Comparison of ENCODE assay signal across 32 mouse cellular contexts in the genomic region with DNA sequence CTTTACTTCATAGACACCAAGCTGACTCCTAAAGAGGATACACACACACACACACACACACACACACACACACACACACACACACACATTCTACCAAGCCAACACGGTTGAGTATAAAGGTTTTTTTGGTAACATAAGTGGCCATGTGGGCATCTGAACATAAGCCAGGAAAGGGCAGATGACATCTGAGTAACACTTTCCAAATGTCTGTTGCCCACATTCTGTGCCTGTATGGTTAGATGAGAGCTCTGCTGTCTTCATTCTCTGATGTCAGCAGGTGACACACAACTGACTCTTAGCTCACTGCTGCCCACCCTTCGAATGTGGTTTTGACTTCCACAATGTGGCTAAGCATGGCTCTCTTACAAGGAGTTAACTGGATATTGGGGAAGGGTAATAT. TPM values are rescaled to one million over a fixed set of nuclear protein-coding genes. Genes with fewer than 3 reads are reported as not detected.
A peak's percentile ranks its signal among the peaks of the same experiment; 100 is the strongest.
DNase-seq lines count a peak whose midpoint lies in the region; ATAC-seq and TF ChIP-seq lines count a peak whose summit lies in the region.
"Had no signal": no experiment of that assay in that cellular context is flagged by ENCODE, and none has a peak within 500 bp of the region (broad histone marks: within the 10 kb centered on the region; RNA-seq: fewer than 3 reads in every experiment).

No protein-coding gene starts in this region.

- 59% methylated on average over 2 of the region's 2 CpGs for WGBS in hindbrain, postnatal 0 days
- WGBS in hindbrain, embryonic 13.5 days = 88% methylated on average over 2 of the region's 2 CpGs
- 89% methylated on average over 2 of the region's 2 CpGs for WGBS in limb, embryonic 10.5 days
- WGBS in intestine, embryonic 16.5 days = 72% methylated on average over 2 of the region's 2 CpGs

- no peaks in the 10 kb centered on the region for H3K9me3 ChIP-seq in hindbrain, postnatal 0 days (ENCODE audit: low read length)
- H3K9me3 ChIP-seq in hindbrain, embryonic 13.5 days = no peaks in the 10 kb centered on the region
- H3K9me3 ChIP-seq in limb, embryonic 10.5 days (replicated peaks) = no peaks in the 10 kb centered on the region
- H3K9me3 ChIP-seq in intestine, embryonic 16.5 days (ENCODE audit: control insufficient read depth, low read length) = no peaks in the 10 kb centered on the region
- H3K9me3 ChIP-seq: embryonic facial prominence, embryonic 13.5 days; forebrain, embryonic 12.5 days; heart, embryonic 15.5 days; kidney, embryonic 15.5 days; lung, embryonic 15.5 days had no signal

- DNase-seq in hindbrain, postnatal 0 days (ENCODE audit: low spot score) = peak; percentile 49
- DNase-seq in cerebellum, adult 18-20 months = peak; percentile 49 to 64
- peak; percentile 80 to 85 for DNase-seq in cerebellum, postnatal 14 days
- DNase-seq in limb, embryonic 10.5 days (ENCODE audit: low spot score) = no peak
- no peak for DNase-seq in B cell, adult 2 months
- DNase-seq: adrenal gland, adult 2 months; gastrocnemius, postnatal 25 days; heart, postnatal 36 days; kidney, postnatal 36 days; layer of hippocampus, postnatal 36 days; thymus, adult 18-20 months; thymus, postnatal 4 days had no signal

- H3K79me3 ChIP-seq in C2C12 (ENCODE audit: low read depth) = no peaks in the 10 kb centered on the region

- no peak overlapping the region for H3K9ac ChIP-seq in hindbrain, postnatal 0 days (replicated peaks; ENCODE audit: low read length)
- H3K9ac ChIP-seq in hindbrain, embryonic 13.5 days = no peak overlapping the region
- H3K9ac ChIP-seq in intestine, embryonic 16.5 days (ENCODE audit: low read depth, low read length) = no peak overlapping the region
- H3K9ac ChIP-seq: embryonic facial prominence, embryonic 13.5 days; forebrain, embryonic 12.5 days; heart, embryonic 15.5 days; hindbrain, embryonic 14.5 days; kidney, embryonic 15.5 days; liver, embryonic 14.5 days; lung, embryonic 15.5 days had no signal

- no peak overlapping the region for H3K4me3 ChIP-seq in hindbrain, postnatal 0 days (ENCODE audit: low read length)
- H3K4me3 ChIP-seq in hindbrain, embryonic 13.5 days = no peak overlapping the region
- H3K4me3 ChIP-seq in C2C12 (ENCODE audit: insufficient read depth, poor library complexity, severe bottlenecking) = no peak overlapping the region
- no peak overlapping the region for H3K4me3 ChIP-seq in limb, embryonic 10.5 days
- H3K4me3 ChIP-seq in intestine, embryonic 16.5 days (ENCODE audit: low read length) = no peak overlapping the region
- H3K4me3 ChIP-seq: embryonic facial prominence, embryonic 13.5 days; erythroblast, embryonic 14.5 days; forebrain, embryonic 12.5 days; heart, embryonic 15.5 days; kidney, embryonic 15.5 days; lung, embryonic 15.5 days had no signal

- H3K4me1 ChIP-seq in hindbrain, postnatal 0 days (ENCODE audit: insufficient read depth, low read length) = 0 out of 2 replicates have a peak, but pooled peaks cover 3% of the 10 kb centered on the region
- peaks cover 6% of the 10 kb centered on the region for H3K4me1 ChIP-seq in hindbrain, embryonic 13.5 days (replicated peaks)
- H3K4me1 ChIP-seq in limb, embryonic 10.5 days = peaks cover 16% of the 10 kb centered on the region
- H3K4me1 ChIP-seq in intestine, embryonic 16.5 days (ENCODE audit: control insufficient read depth, insufficient read depth, low read length) = 0 out of 2 replicates have a peak, but pooled peaks cover 2% of the 10 kb centered on the region

- H3K27ac ChIP-seq in hindbrain, postnatal 0 days = no peak overlapping the region
- H3K27ac ChIP-seq in hindbrain, embryonic 13.5 days = no peak overlapping the region
- no peak overlapping the region for H3K27ac ChIP-seq in limb, embryonic 10.5 days
- no peak overlapping the region for H3K27ac ChIP-seq in intestine, embryonic 16.5 days (ENCODE audit: low read length)
- H3K27ac ChIP-seq: embryonic facial prominence, embryonic 13.5 days; forebrain, embryonic 12.5 days; heart, embryonic 15.5 days; hindbrain, embryonic 14.5 days; kidney, embryonic 15.5 days; liver, embryonic 14.5 days; lung, embryonic 15.5 days; macrophage had no signal

- no peak overlapping the region for H3K4me2 ChIP-seq in hindbrain, postnatal 0 days (ENCODE audit: low read depth, low read length)
- H3K4me2 ChIP-seq in hindbrain, embryonic 13.5 days = no peak overlapping the region
- no peak overlapping the region for H3K4me2 ChIP-seq in intestine, embryonic 16.5 days (ENCODE audit: low read depth, low read length)
- H3K4me2 ChIP-seq: embryonic facial prominence, embryonic 13.5 days; forebrain, embryonic 12.5 days; heart, embryonic 15.5 days; hindbrain, embryonic 14.5 days; kidney, embryonic 15.5 days; lung, embryonic 15.5 days; midbrain, embryonic 11.5 days had no signal

- no peaks in the 10 kb centered on the region for H3K79me2 ChIP-seq in C2C12 (ENCODE audit: control insufficient read depth, insufficient read depth)

- no peak for ATAC-seq in hindbrain, postnatal 0 days
- no peak for ATAC-seq in hindbrain, embryonic 13.5 days (ENCODE audit: low FRiP score)
- ATAC-seq in intestine, embryonic 16.5 days = no peak

- no peaks in the 10 kb centered on the region for H3K27me3 ChIP-seq in hindbrain, postnatal 0 days (ENCODE audit: insufficient read depth, low read length)
- H3K27me3 ChIP-seq in hindbrain, embryonic 13.5 days = no peaks in the 10 kb centered on the region
- H3K27me3 ChIP-seq in C2C12 (ENCODE audit: control insufficient read depth, insufficient read depth, insufficient read length) = no peaks in the 10 kb centered on the region
- no peaks in the 10 kb centered on the region for H3K27me3 ChIP-seq in limb, embryonic 10.5 days (ENCODE audit: low read depth, poor library complexity, severe bottlenecking)
- H3K27me3 ChIP-seq in intestine, embryonic 16.5 days (replicated peaks; ENCODE audit: control insufficient read depth, insufficient read depth, low read length) = no peaks in the 10 kb centered on the region
- H3K27me3 ChIP-seq: embryonic facial prominence, embryonic 13.5 days; forebrain, embryonic 12.5 days; heart, embryonic 15.5 days; kidney, embryonic 15.5 days; lung, embryonic 15.5 days had no signal

- H3K36me3 ChIP-seq in hindbrain, postnatal 0 days (ENCODE audit: insufficient read depth, low read length) = no peaks in the 10 kb centered on the region
- H3K36me3 ChIP-seq in hindbrain, embryonic 13.5 days = peaks cover 2% of the 10 kb centered on the region; the same call in 1 of the 2 replicates
- peaks cover under 1% of the 10 kb centered on the region for H3K36me3 ChIP-seq in C2C12 (ENCODE audit: control insufficient read depth, insufficient read depth)
- peaks cover 2% of the 10 kb centered on the region; the same call in 1 of the 2 replicates for H3K36me3 ChIP-seq in limb, embryonic 10.5 days
- no peaks in the 10 kb centered on the region for H3K36me3 ChIP-seq in intestine, embryonic 16.5 days (ENCODE audit: control insufficient read depth, insufficient read depth, low read length)
- H3K36me3 ChIP-seq: heart, embryonic 15.5 days; lung, embryonic 15.5 days had no signal

- TF ChIP-seq CTCF in hindbrain, postnatal 0 days (IDR thresholded peaks at IDR 0.05; ENCODE audit: low read depth) = no peak
- TF ChIP-seq CTCF in C2C12 (IDR thresholded peaks at IDR 0.05; ENCODE audit: control insufficient read depth, insufficient read depth, insufficient read length) = no peak

- no peak overlapping the region for H3ac ChIP-seq in C2C12 (ENCODE audit: control insufficient read depth, insufficient read length, low read depth)

TF ChIP-seq in C2C12, 6 proteins besides CTCF, POLR2A, EP300 and RAD21:
- TF ChIP-seq MYOG (IDR thresholded peaks at IDR 0.05; ENCODE audit: control insufficient read depth, extremely low read depth, insufficient read length) (no peak), MYOD1 (IDR thresholded peaks at IDR 0.05; ENCODE audit: control insufficient read depth, insufficient read length, low read depth) (peak; percentile 86), MAX (IDR thresholded peaks at IDR 0.05) (peak; percentile 65), FOSL1 (IDR thresholded peaks at IDR 0.05; ENCODE audit: insufficient read depth, low read length, poor library complexity, severe bottlenecking) (peak; percentile 27), CEBPB (IDR thresholded peaks at IDR 0.05; ENCODE audit: low read depth) (no peak), USF1 (IDR thresholded peaks at IDR 0.05; ENCODE audit: low read depth) (peak; percentile 66)

RNA-seq across cellular contexts. Expression of gene Rpl37a, which starts 13.3 kb away (rescaled TPM):
- 336 and 437 TPM in 2 replicates for total RNA-seq in hindbrain, postnatal 0 days (2014; rRNA removed)
- polyA plus RNA-seq in hindbrain, postnatal 0 days (2015; fragmentation: Nextera tagmentation; extraction: Ambion mirVana) = 1,178 and 1,201 TPM in 2 replicates
- polyA plus RNA-seq in hindbrain, embryonic 13.5 days (2015; fragmentation: Nextera tagmentation; extraction: Ambion mirVana) = 1,191 and 1,281 TPM in 2 replicates
- polyA plus RNA-seq in C2C12 (2012; fragmentation: generic; extraction: Trizol) = 3,206 TPM
- 1,350 and 1,492 TPM in 2 replicates for polyA plus RNA-seq in limb, embryonic 10.5 days (2016; fragmentation: Nextera tagmentation; extraction: Ambion mirVana)
- 1,552 and 1,622 TPM in 2 replicates for polyA plus RNA-seq in intestine, embryonic 16.5 days (2015; fragmentation: Nextera tagmentation; extraction: Ambion mirVana)

RNA-seq across cellular contexts. Expression of gene Ankar, which starts 24.0 kb away (rescaled TPM):
- total RNA-seq in hindbrain, postnatal 0 days (2014; rRNA removed) = not detected in 2 replicates
- not detected in 2 replicates for polyA plus RNA-seq in hindbrain, postnatal 0 days (2015; fragmentation: Nextera tagmentation; extraction: Ambion mirVana)
- polyA plus RNA-seq in hindbrain, embryonic 13.5 days (2015; fragmentation: Nextera tagmentation; extraction: Ambion mirVana) = not detected in 2 replicates
- not detected for polyA plus RNA-seq in C2C12 (2012; fragmentation: generic; extraction: Trizol)
- not detected in 2 replicates for polyA plus RNA-seq in limb, embryonic 10.5 days (2016; fragmentation: Nextera tagmentation; extraction: Ambion mirVana)
- polyA plus RNA-seq in intestine, embryonic 16.5 days (2015; fragmentation: Nextera tagmentation; extraction: Ambion mirVana) = not detected in 2 replicates
- total RNA-seq: adrenal gland, adult 2 months; gastrocnemius, postnatal 25 days; heart, postnatal 36 days; layer of hippocampus, adult 8-10 months; layer of hippocampus, postnatal 36 days; left cerebral cortex, postnatal 10 days had no signal
- polyA plus RNA-seq: adrenal gland, adult 2 months; embryonic facial prominence, embryonic 13.5 days; erythroblast, embryonic 14.5 days; forebrain, embryonic 12.5 days; heart, embryonic 15.5 days; hindbrain, embryonic 14.5 days; intestine, embryonic 14.5 days; kidney, embryonic 15.5 days; limb, embryonic 14.5 days; liver, embryonic 14.5 days; lung, embryonic 15.5 days; macrophage; midbrain, embryonic 11.5 days; neural tube, embryonic 11.5 days; small intestine, adult 2 months; stomach, embryonic 16.5 days had no signal

Comparison
In these comparisons a context has a peak if more than half of its experiments do, and no peak if none do; other contexts are left out.
1. DNase-seq: peak in hindbrain, postnatal 0 days (single experiment), cerebellum, adult 18-20 months (2 of 2) and cerebellum, postnatal 14 days (2 of 2); none in limb, embryonic 10.5 days (single experiment) and B cell, adult 2 months (0 of 2).